ENCODE assay signal across 25 mouse cellular contexts in genomic region chr16:43694104-43694503, GRCm38 (mm10). TPM values are rescaled to one million over a fixed set of nuclear protein-coding genes. Genes with fewer than 3 reads are reported as not detected.
DNase-seq lines count a peak whose midpoint lies in the region; ATAC-seq and TF ChIP-seq lines count a peak whose summit lies in the region.
"Had no signal": no experiment of that assay in that cellular context is flagged by ENCODE, and none has a peak within 500 bp of the region (broad histone marks: within the 10 kb centered on the region; RNA-seq: fewer than 3 reads in every experiment).

No protein-coding gene starts in this region.

- H3K27me3 ChIP-seq in midbrain, embryonic 11.5 days (ENCODE audit: control insufficient read depth, insufficient read depth, low read length) = no peaks in the 10 kb centered on the region
- no peaks in the 10 kb centered on the region for H3K27me3 ChIP-seq in midbrain, embryonic 10.5 days (ENCODE audit: low read depth, poor library complexity, severe bottlenecking)
- no peaks in the 10 kb centered on the region for H3K27me3 ChIP-seq in MEL (ENCODE audit: control insufficient read depth in 1 of 2, insufficient read depth in 2 of 2, low read length in 2 of 2)
- H3K27me3 ChIP-seq: embryonic facial prominence, embryonic 13.5 days; forebrain, embryonic 12.5 days; heart, embryonic 13.5 days; hindbrain, embryonic 12.5 days; intestine, embryonic 15.5 days had no signal

- H3K4me2 ChIP-seq in midbrain, embryonic 11.5 days = no peak overlapping the region
- H3K4me2 ChIP-seq: embryonic facial prominence, embryonic 13.5 days; forebrain, embryonic 12.5 days; heart, embryonic 13.5 days; hindbrain, embryonic 12.5 days; intestine, embryonic 15.5 days had no signal

- H3K4me1 ChIP-seq in midbrain, embryonic 11.5 days (ENCODE audit: control insufficient read depth, insufficient read depth, low read length) = no peaks in the 10 kb centered on the region
- no peaks in the 10 kb centered on the region for H3K4me1 ChIP-seq in midbrain, embryonic 10.5 days
- H3K4me1 ChIP-seq in MEL (ENCODE audit: control insufficient read depth in 1 of 2, insufficient read depth in 2 of 2, low read length in 2 of 2) = peaks cover 2 to 17% of the 10 kb centered on the region in 2 experiments
- H3K4me1 ChIP-seq: embryonic facial prominence, embryonic 13.5 days; forebrain, embryonic 12.5 days; heart, embryonic 13.5 days; hindbrain, embryonic 12.5 days; intestine, embryonic 15.5 days had no signal

- WGBS in midbrain, embryonic 11.5 days = 89% methylated on average over 11 of the region's 11 CpGs
- 94% methylated on average over 11 of the region's 11 CpGs for WGBS in midbrain, embryonic 10.5 days

- TF ChIP-seq EP300 in MEL (IDR thresholded peaks at IDR 0.05; ENCODE audit: low read depth in 1 of 2, low read length in 2 of 2) = peak; percentile 30 to 41; a peak in 2 of 4 replicates

- TF ChIP-seq POLR2A in MEL (IDR thresholded peaks at IDR 0.05; ENCODE audit: control insufficient read depth in 1 of 2, insufficient read depth in 1 of 2, low read depth in 1 of 2, low read length in 2 of 2, poor library complexity in 1 of 2) = 0 out of 4 replicates have a peak, but pooled peaks of 1 of the 2 experiments have one; percentile 32

- H3K36me3 ChIP-seq in midbrain, embryonic 11.5 days (ENCODE audit: control insufficient read depth, insufficient read depth, low read length) = no peaks in the 10 kb centered on the region
- no peaks in the 10 kb centered on the region for H3K36me3 ChIP-seq in midbrain, embryonic 10.5 days
- peaks cover 0 to 6% of the 10 kb centered on the region in 2 experiments; a peak in 2 of 4 replicates for H3K36me3 ChIP-seq in MEL (ENCODE audit: control insufficient read depth in 1 of 2, insufficient read depth in 2 of 2, low read length in 2 of 2)
- H3K36me3 ChIP-seq: embryonic facial prominence, embryonic 13.5 days; forebrain, embryonic 12.5 days; heart, embryonic 13.5 days; hindbrain, embryonic 12.5 days; intestine, embryonic 15.5 days had no signal

- DNase-seq in midbrain, embryonic 11.5 days (ENCODE audit: low spot score, missing footprints) = peak; percentile 19
- no peak for DNase-seq in midbrain, embryonic 10.5 days (ENCODE audit: low spot score)
- peak; percentile 87 for DNase-seq in MEL (ENCODE audit: low read depth, low spot score)
- DNase-seq in heart, adult 9 months (ENCODE audit: low spot score in 2 of 2) = no peak
- no peak for DNase-seq in adrenal gland, adult 8-10 months
- DNase-seq: adrenal gland, postnatal 14 days; cerebellum, adult 11-12 months; cerebellum, adult 9-11 months; cerebellum, postnatal 36 days; gastrocnemius, postnatal 25 days; heart, postnatal 4 days; kidney, adult 18-20 months had no signal

- no peaks in the 10 kb centered on the region for H3K9me3 ChIP-seq in midbrain, embryonic 11.5 days (ENCODE audit: control insufficient read depth, low read length)
- no peaks in the 10 kb centered on the region for H3K9me3 ChIP-seq in midbrain, embryonic 10.5 days (replicated peaks)
- no peaks in the 10 kb centered on the region for H3K9me3 ChIP-seq in MEL (replicated peaks; ENCODE audit: insufficient read depth, low read length)
- H3K9me3 ChIP-seq: embryonic facial prominence, embryonic 13.5 days; forebrain, embryonic 12.5 days; heart, embryonic 13.5 days; hindbrain, embryonic 12.5 days; intestine, embryonic 15.5 days had no signal

- no peak overlapping the region for H3K9ac ChIP-seq in midbrain, embryonic 11.5 days (ENCODE audit: low read length)
- peak overlapping the region; percentile 42 for H3K9ac ChIP-seq in MEL (ENCODE audit: control insufficient read depth, low read depth, low read length, poor library complexity, severe bottlenecking)
- H3K9ac ChIP-seq: embryonic facial prominence, embryonic 13.5 days; forebrain, embryonic 12.5 days; heart, embryonic 13.5 days; hindbrain, embryonic 12.5 days; intestine, embryonic 15.5 days had no signal

- no peak overlapping the region for H3K4me3 ChIP-seq in midbrain, embryonic 11.5 days (ENCODE audit: low read depth, low read length)
- no peak overlapping the region for H3K4me3 ChIP-seq in midbrain, embryonic 10.5 days
- peak overlapping the region; percentile 15 to 17; a peak in 2 of 4 replicates for H3K4me3 ChIP-seq in MEL (ENCODE audit: control insufficient read depth in 1 of 2, insufficient read depth in 1 of 2, low read depth in 2 of 2, low read length in 2 of 2)
- H3K4me3 ChIP-seq: embryonic facial prominence, embryonic 13.5 days; forebrain, embryonic 12.5 days; heart, embryonic 13.5 days; hindbrain, embryonic 12.5 days; intestine, embryonic 15.5 days had no signal

- no peaks in the 10 kb centered on the region for H3K79me2 ChIP-seq in MEL (ENCODE audit: control insufficient read depth, insufficient read depth, low read length, poor library complexity)

- no peak for ATAC-seq in midbrain, embryonic 11.5 days (ENCODE audit: low FRiP score)
- ATAC-seq in inflammation-experienced regulatory T-cells, adult 6 months = peak; percentile 22
- no peak for ATAC-seq in megakaryocyte, adult 5-6 weeks (ENCODE audit: poor library complexity, severe bottlenecking)
- ATAC-seq: forebrain, embryonic 16.5 days; hindbrain, embryonic 16.5 days; intestine, embryonic 15.5 days had no signal

- H3K27ac ChIP-seq in midbrain, embryonic 11.5 days (ENCODE audit: low read depth, low read length) = no peak overlapping the region
- H3K27ac ChIP-seq in midbrain, embryonic 10.5 days (replicated peaks) = no peak overlapping the region
- H3K27ac ChIP-seq in MEL (ENCODE audit: control insufficient read depth, low read depth, low read length) = peak overlapping the region; percentile 49
- H3K27ac ChIP-seq: embryonic facial prominence, embryonic 13.5 days; forebrain, embryonic 12.5 days; heart, embryonic 13.5 days; hindbrain, embryonic 12.5 days; intestine, embryonic 15.5 days had no signal

- no peak for TF ChIP-seq RAD21 in MEL (IDR thresholded peaks at IDR 0.05; ENCODE audit: low read depth, low read length)

- no peak for TF ChIP-seq CTCF in MEL (IDR thresholded peaks at IDR 0.05 in 2 of 3, conservative IDR thresholded peaks at IDR 0.05 in 1 of 3; ENCODE audit: control insufficient read depth in 1 of 3, insufficient read depth in 1 of 3, low read depth in 2 of 3, low read length in 3 of 3, poor library complexity in 1 of 3, severe bottlenecking in 1 of 3)

TF ChIP-seq in MEL, 35 proteins besides CTCF, POLR2A, EP300 and RAD21:
- no peak for TF ChIP-seq ZNF384 (IDR thresholded peaks at IDR 0.05; ENCODE audit: low read depth, low read length)
- TF ChIP-seq RCOR1 (IDR thresholded peaks at IDR 0.05; ENCODE audit: low read depth, low read length) = peak; percentile 45; the same call in 1 of the 2 replicates
- peak; percentile 37; the same call in 1 of the 2 replicates for TF ChIP-seq JUND (IDR thresholded peaks at IDR 0.05; ENCODE audit: low read depth, low read length)
- peak; percentile 31; the same call in 1 of the 2 replicates for TF ChIP-seq NELFE (IDR thresholded peaks at IDR 0.05; ENCODE audit: low read depth, low read length)
- TF ChIP-seq HCFC1 (IDR thresholded peaks at IDR 0.05; ENCODE audit: low read depth, low read length) = peak; percentile 59
- TF ChIP-seq TBP (IDR thresholded peaks at IDR 0.05; ENCODE audit: low read depth, low read length) = peak; percentile 37; the same call in 1 of the 2 replicates
- TF ChIP-seq NRF1 (IDR thresholded peaks at IDR 0.05; ENCODE audit: insufficient read depth, low read depth, low read length, poor library complexity, severe bottlenecking) = peak; percentile 94
- TF ChIP-seq SIN3A (IDR thresholded peaks at IDR 0.05; ENCODE audit: low read length) = peak; percentile 33; the same call in 1 of the 2 replicates
- peak; percentile 72 for TF ChIP-seq ETS1 (IDR thresholded peaks at IDR 0.05; ENCODE audit: low read depth, low read length)
- no peak for TF ChIP-seq BHLHE40 (IDR thresholded peaks at IDR 0.05; ENCODE audit: borderline replicate concordance, low read depth, low read length)
- TF ChIP-seq MAX (IDR thresholded peaks at IDR 0.05; ENCODE audit: low read length) = peak; percentile 38; the same call in 1 of the 2 replicates
- TF ChIP-seq TAL1 (IDR thresholded peaks at IDR 0.05; ENCODE audit: low read length) = 0 out of 2 replicates have a peak, but pooled peaks have one; percentile 9
- TF ChIP-seq GATA1 (IDR thresholded peaks at IDR 0.05; ENCODE audit: low read depth, low read length) = peak; percentile 72
- no peak for TF ChIP-seq KAT2A (conservative IDR thresholded peaks at IDR 0.05; ENCODE audit: low read depth, low read length)
- TF ChIP-seq MYB (IDR thresholded peaks at IDR 0.05; ENCODE audit: low read depth, low read length) = no peak
- no peak for TF ChIP-seq TCF12 (IDR thresholded peaks at IDR 0.05; ENCODE audit: low read depth, low read length)
- 0 out of 2 replicates have a peak, but pooled peaks have one; percentile 49 for TF ChIP-seq MYC (IDR thresholded peaks at IDR 0.05; ENCODE audit: low read depth, low read length)

RNA-seq across cellular contexts. Expression of gene Tigit, which starts 30.2 kb away (rescaled TPM):
- not detected in 2 replicates for polyA plus RNA-seq in midbrain, embryonic 11.5 days (2014; fragmentation: Nextera tagmentation; extraction: Ambion mirVana)
- polyA plus RNA-seq in midbrain, embryonic 10.5 days (2016; fragmentation: Nextera tagmentation; extraction: Ambion mirVana) = not detected in 2 replicates
- 0.39 and 0.85 TPM in 2 replicates for total RNA-seq in MEL (2012; rRNA removed)
- 1 to 10 TPM in 1 of 2 experiments, not detected in 1; 7.5 TPM for polyA plus RNA-seq in MEL (2012; ENCODE audit: insufficient read depth in 1 of 2, insufficient read length in 2 of 2, low read depth in 1 of 2, low replicate concordance in 2 of 2, missing spikeins in 1 of 2)
- 100 to 1,000 TPM; 353 to 863 (median 573) TPM for polyA plus RNA-seq in inflammation-experienced regulatory T-cells, adult 6 months (2017; shearing (Covaris generic))
- total RNA-seq in adrenal gland, adult 8-10 months (2022) = under 1 TPM in 1 of 4 experiments, not detected in 3; 0.32 TPM
- 0.40 TPM in 1 of 2 replicates, not detected in the other for total RNA-seq in megakaryocyte, adult 5-6 weeks (2015)
- total RNA-seq in megakaryocyte, adult 5-6 weeks (2017) = not detected in 2 replicates
- total RNA-seq: adrenal gland, postnatal 14 days; gastrocnemius, adult 18-20 months; gastrocnemius, postnatal 25 days; granulocyte monocyte progenitor cell, adult 5-6 weeks; heart, adult 8-10 months; heart, postnatal 4 days had no signal
- polyA plus RNA-seq: embryonic facial prominence, embryonic 13.5 days; forebrain, embryonic 12.5 days; forebrain, embryonic 16.5 days; heart, embryonic 13.5 days; heart, postnatal 0 days; hindbrain, embryonic 12.5 days; hindbrain, embryonic 16.5 days; intestine, embryonic 15.5 days had no signal

RNA-seq across cellular contexts. Expression of gene Drd3, which starts 59.7 kb away (rescaled TPM):
- not detected in 2 replicates for polyA plus RNA-seq in midbrain, embryonic 11.5 days (2014; fragmentation: Nextera tagmentation; extraction: Ambion mirVana)
- not detected in 2 replicates for polyA plus RNA-seq in midbrain, embryonic 10.5 days (2016; fragmentation: Nextera tagmentation; extraction: Ambion mirVana)
- not detected in 2 replicates for total RNA-seq in MEL (2012; rRNA removed)
- not detected for polyA plus RNA-seq in MEL (2012; ENCODE audit: insufficient read depth in 1 of 2, insufficient read length in 2 of 2, low read depth in 1 of 2, low replicate concordance in 2 of 2, missing spikeins in 1 of 2)
- polyA plus RNA-seq in inflammation-experienced regulatory T-cells, adult 6 months (2017; shearing (Covaris generic)) = not detected
- total RNA-seq in adrenal gland, adult 8-10 months (2022) = not detected
- total RNA-seq in megakaryocyte, adult 5-6 weeks (2015) = not detected in 2 replicates
- not detected in 2 replicates for total RNA-seq in megakaryocyte, adult 5-6 weeks (2017)
- total RNA-seq: adrenal gland, postnatal 14 days; gastrocnemius, adult 18-20 months; gastrocnemius, postnatal 25 days; granulocyte monocyte progenitor cell, adult 5-6 weeks; heart, adult 8-10 months; heart, postnatal 4 days had no signal
- polyA plus RNA-seq: embryonic facial prominence, embryonic 13.5 days; forebrain, embryonic 16.5 days; heart, embryonic 13.5 days; heart, postnatal 0 days; hindbrain, embryonic 12.5 days; hindbrain, embryonic 16.5 days; intestine, embryonic 15.5 days had no signal

Comparison
In these comparisons a context has a peak if more than half of its experiments do, and no peak if none do; other contexts are left out.
1. DNase-seq: peak in midbrain, embryonic 11.5 days (single experiment) and MEL (single experiment); none in midbrain, embryonic 10.5 days (single experiment), heart, adult 9 months (0 of 2) and adrenal gland, adult 8-10 months (single experiment).
2. H3K4me3 ChIP-seq: peak in MEL (2 of 2); none in midbrain, embryonic 11.5 days (single experiment) and midbrain, embryonic 10.5 days (single experiment).